ENCODE assay signal across 8 mouse cellular contexts in the genomic region with DNA sequence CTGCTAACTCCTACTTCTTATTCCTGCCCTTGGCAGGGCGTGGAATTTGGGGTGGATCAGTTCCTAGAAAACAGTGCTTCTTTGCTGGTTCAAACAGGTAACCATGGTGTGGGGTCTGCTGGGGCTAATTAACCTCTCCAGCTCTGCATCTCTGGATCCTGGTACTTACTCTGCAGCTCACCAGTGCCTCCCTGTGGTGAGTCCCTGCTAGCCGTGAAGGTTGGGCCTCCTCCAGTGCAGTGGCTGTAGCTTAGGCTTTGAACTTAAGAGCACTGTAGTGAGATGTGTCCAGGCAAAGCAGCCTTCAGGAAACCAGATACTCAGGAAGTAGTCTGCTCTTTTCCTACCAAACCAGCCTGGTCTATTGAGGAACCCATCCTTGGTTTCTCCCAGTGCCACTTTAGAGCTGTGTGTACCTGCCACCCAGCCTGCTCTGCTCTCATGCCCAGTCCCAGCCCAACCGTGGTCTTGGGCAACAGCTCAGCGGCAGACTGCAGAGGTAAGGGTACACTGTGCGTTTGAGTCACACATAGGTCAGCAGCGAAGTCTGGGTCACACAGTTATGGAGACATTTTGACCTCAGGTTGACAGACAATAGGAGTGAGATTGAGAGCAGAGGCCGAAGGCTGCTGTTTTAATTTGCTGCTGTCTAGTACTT.
DNase-seq lines count a peak whose midpoint lies in the region; ATAC-seq and TF ChIP-seq lines count a peak whose summit lies in the region.

No protein-coding gene starts in this region.

- H3K79me2 ChIP-seq in liver, adult 2 months (ENCODE audit: control insufficient read depth, insufficient read depth, low read length) = no peaks in the 10 kb centered on the region; the same call in 1 of the 2 replicates

- H3K9me3 ChIP-seq in embryonic facial prominence, embryonic 11.5 days (replicated peaks; ENCODE audit: control insufficient read depth, low read length) = no peaks in the 10 kb centered on the region
- no peaks in the 10 kb centered on the region for H3K9me3 ChIP-seq in heart, embryonic 10.5 days
- H3K9me3 ChIP-seq in kidney, postnatal 0 days (replicated peaks; ENCODE audit: low read length) = no peaks in the 10 kb centered on the region

- DNase-seq in 416B (ENCODE audit: low read depth) = peak; percentile 81
- peak; percentile 87 for DNase-seq in adrenal gland, postnatal 10 days
- peak; percentile 77 for DNase-seq in embryonic facial prominence, embryonic 11.5 days (ENCODE audit: low spot score)
- peak; percentile 76 for DNase-seq in heart, embryonic 10.5 days (ENCODE audit: low spot score)
- peak; percentile 75 for DNase-seq in kidney, postnatal 0 days (ENCODE audit: low spot score)
- DNase-seq in liver, adult 2 months (ENCODE audit: extremely low read depth, low read depth, low spot score) = peak; percentile 70
- peak; percentile 28 to 75 for DNase-seq in natural killer cell, adult 2 months (ENCODE audit: low spot score in 2 of 2)
- DNase-seq in splenic B cell, adult 2 months (ENCODE audit: low read depth, low spot score) = peak; percentile 85

- no peaks in the 10 kb centered on the region for H3K27me3 ChIP-seq in embryonic facial prominence, embryonic 11.5 days (ENCODE audit: control insufficient read depth, insufficient read depth, low read length)
- H3K27me3 ChIP-seq in heart, embryonic 10.5 days (ENCODE audit: insufficient read depth, poor library complexity, severe bottlenecking) = no peaks in the 10 kb centered on the region
- H3K27me3 ChIP-seq in kidney, postnatal 0 days (ENCODE audit: insufficient read depth, low read length) = no peaks in the 10 kb centered on the region
- no peaks in the 10 kb centered on the region for H3K27me3 ChIP-seq in liver, adult 2 months (ENCODE audit: control insufficient read depth, insufficient read depth, low read length)
- no peaks in the 10 kb centered on the region for H3K27me3 ChIP-seq in splenic B cell, adult 2 months (ENCODE audit: control insufficient read depth, insufficient read depth, low read length, poor library complexity, severe bottlenecking)

- no peak for TF ChIP-seq POLR2A in liver, adult 2 months (IDR thresholded peaks at IDR 0.05; ENCODE audit: extremely low read depth, insufficient read depth, low read length)

- TF ChIP-seq CTCF in kidney, postnatal 0 days (IDR thresholded peaks at IDR 0.05; ENCODE audit: low read depth) = peak; percentile 92
- TF ChIP-seq CTCF in liver, adult 2 months (IDR thresholded peaks at IDR 0.05; ENCODE audit: low read depth, low read length) = peak; percentile 93

- ATAC-seq in embryonic facial prominence, embryonic 11.5 days (replicated peaks; ENCODE audit: insufficient number of reproducible peaks, low FRiP score, low TSS enrichment, low read depth) = no peak
- peak; percentile 83 for ATAC-seq in kidney, postnatal 0 days (replicated peaks; ENCODE audit: low FRiP score, low read depth)

- H3K27ac ChIP-seq in embryonic facial prominence, embryonic 11.5 days (replicated peaks; ENCODE audit: low read depth, low read length) = no peak overlapping the region
- no peak overlapping the region for H3K27ac ChIP-seq in heart, embryonic 10.5 days
- H3K27ac ChIP-seq in kidney, postnatal 0 days = no peak overlapping the region
- H3K27ac ChIP-seq in liver, adult 2 months (replicated peaks; ENCODE audit: insufficient read depth, low read depth, low read length) = 0 out of 2 replicates have a peak overlapping the region, but pooled peaks have one; percentile 2

- H3K4me1 ChIP-seq in embryonic facial prominence, embryonic 11.5 days (ENCODE audit: control insufficient read depth, insufficient read depth, low read length) = no peaks in the 10 kb centered on the region
- peaks cover 5% of the 10 kb centered on the region; the same call in 1 of the 2 replicates for H3K4me1 ChIP-seq in heart, embryonic 10.5 days
- no peaks in the 10 kb centered on the region for H3K4me1 ChIP-seq in kidney, postnatal 0 days (replicated peaks; ENCODE audit: insufficient read depth, low read length)
- peaks cover 35% of the 10 kb centered on the region for H3K4me1 ChIP-seq in liver, adult 2 months (ENCODE audit: control insufficient read depth, insufficient read depth, low read length)

- H3K4me3 ChIP-seq in embryonic facial prominence, embryonic 11.5 days (ENCODE audit: low read depth, low read length) = no peak overlapping the region
- no peak overlapping the region for H3K4me3 ChIP-seq in heart, embryonic 10.5 days
- H3K4me3 ChIP-seq in kidney, postnatal 0 days (replicated peaks; ENCODE audit: low read depth, low read length) = no peak overlapping the region
- H3K4me3 ChIP-seq in liver, adult 2 months (ENCODE audit: insufficient read depth, low read depth, low read length) = no peak overlapping the region

- no peaks in the 10 kb centered on the region for H3K36me3 ChIP-seq in embryonic facial prominence, embryonic 11.5 days (replicated peaks; ENCODE audit: control insufficient read depth, insufficient read depth, low read depth, low read length)
- peaks cover 3% of the 10 kb centered on the region; the same call in 1 of the 2 replicates for H3K36me3 ChIP-seq in heart, embryonic 10.5 days
- 0 out of 2 replicates have a peak, but pooled peaks cover 3% of the 10 kb centered on the region for H3K36me3 ChIP-seq in kidney, postnatal 0 days (ENCODE audit: insufficient read depth, low read length)
- no peaks in the 10 kb centered on the region; the same call in 1 of the 2 replicates for H3K36me3 ChIP-seq in liver, adult 2 months (ENCODE audit: control insufficient read depth, insufficient read depth, low read length)
- H3K36me3 ChIP-seq in splenic B cell, adult 2 months (ENCODE audit: control insufficient read depth, insufficient read depth, low read length, poor library complexity, severe bottlenecking) = peaks cover 9% of the 10 kb centered on the region

- WGBS in embryonic facial prominence, embryonic 11.5 days = 64% methylated on average over 7 of the region's 7 CpGs
- WGBS in heart, embryonic 10.5 days = 67% methylated on average over 7 of the region's 7 CpGs
- WGBS in kidney, postnatal 0 days = 65% methylated on average over 7 of the region's 7 CpGs
- 36% methylated on average over 7 of the region's 7 CpGs for WGBS in liver, adult 2 months

- no peak overlapping the region for H3K9ac ChIP-seq in embryonic facial prominence, embryonic 11.5 days (replicated peaks; ENCODE audit: low read length)
- H3K9ac ChIP-seq in kidney, postnatal 0 days (ENCODE audit: low read depth, low read length) = no peak overlapping the region
- H3K9ac ChIP-seq in liver, adult 2 months (ENCODE audit: low read depth, low read length) = no peak overlapping the region

- H3K4me2 ChIP-seq in embryonic facial prominence, embryonic 11.5 days (ENCODE audit: low read depth, low read length) = no peak overlapping the region
- H3K4me2 ChIP-seq in kidney, postnatal 0 days (ENCODE audit: low read length) = no peak overlapping the region
